Mouse (Mus musculus) mouse embryonic stem cell (cell line): ENCODE measurements around the gene Stam.

Source experiments
- in situ Hi-C, 2 experiments: fragments of 300-500 bp; cut with MboI; formaldehyde crosslinking; loops; 1 replicate in 1 of 2; 3 replicates in 1 of 2; pipeline ENCODE4 v1.14.3; 2019 to 2020; ENCODE audit warnings: low sequenced_read_pairs in 2 of 2, low pct_unique_long_range_greater_than_20kb in 1 of 2, mixed read lengths in 1 of 2; ENCODE audit not compliant: unreplicated experiment in 1 of 2

The Stam gene

GRCm38 (mm10) chr2:14073362-14074220, at the start of gene Stam:
TSS of gene Stam (plus strand) at chr2:14074098.
- in situ Hi-C loops = loop anchor here in 1 of 2 experiments (25.0 kb wide), 1 partner anchor 214 kb away; no protein-coding TSS in a partner anchor

GRCm38 (mm10) chr2:14041249-14041648, 32.6 kb upstream of the Stam start:
- in situ Hi-C loops = loop anchor here in 1 of 2 experiments (10.0 kb wide), 1 partner anchor 254 kb away; no protein-coding TSS in a partner anchor

GRCm38 (mm10) chr2:14043011-14043410, 30.9 kb upstream of the Stam start:
- in situ Hi-C loops = loop anchor here in 1 of 2 experiments (10.0 kb wide), 1 partner anchor 252 kb away; no protein-coding TSS in a partner anchor

- in situ Hi-C loops = loop anchor here in 1 of 2 experiments (10.0 kb wide), 1 partner anchor 251 kb away; no protein-coding TSS in a partner anchor
These were observed 30.2 kb upstream of the Stam start for GRCm38 (mm10) chr2:14043577-14044170.

GRCm38 (mm10) chr2:14048381-14048780, 25.5 kb upstream of the Stam start:
- in situ Hi-C loops = loop anchor here in 1 of 2 experiments (10.0 kb wide), 1 partner anchor 246 kb away; no protein-coding TSS in a partner anchor

- in situ Hi-C loops = loop anchor here in 1 of 2 experiments (10.0 kb wide), 1 partner anchor 246 kb away; no protein-coding TSS in a partner anchor
These were observed 25.1 kb upstream of the Stam start for GRCm38 (mm10) chr2:14048808-14049207.

- in situ Hi-C loops = loop anchor here in 1 of 2 experiments (25.0 kb wide), 1 partner anchor 234 kb away; no protein-coding TSS in a partner anchor
These were observed 20.3 kb upstream of the Stam start for GRCm38 (mm10) chr2:14053618-14054017.

- in situ Hi-C loops = loop anchor here in 1 of 2 experiments (25.0 kb wide), 1 partner anchor 233 kb away; no protein-coding TSS in a partner anchor
These were observed 19.7 kb upstream of the Stam start for GRCm38 (mm10) chr2:14054163-14054562.

GRCm38 (mm10) chr2:14054716-14055115, 19.2 kb upstream of the Stam start:
- in situ Hi-C loops = loop anchor here in 1 of 2 experiments (25.0 kb wide), 1 partner anchor 233 kb away; no protein-coding TSS in a partner anchor

GRCm38 (mm10) chr2:14055168-14055565, 18.7 kb upstream of the Stam start:
- in situ Hi-C loops = loop anchor here in 1 of 2 experiments (25.0 kb wide), 1 partner anchor 232 kb away; no protein-coding TSS in a partner anchor

GRCm38 (mm10) chr2:14055566-14056331, 18.1 kb upstream of the Stam start, which contains the start of gene Hacd1:
TSS of gene Hacd1 (minus strand) at chr2:14056135.
- in situ Hi-C loops = loop anchor here in 1 of 2 experiments (25.0 kb wide), 1 partner anchor 232 kb away; no protein-coding TSS in a partner anchor

- in situ Hi-C loops = loop anchor here in 1 of 2 experiments (25.0 kb wide), 1 partner anchor 221 kb away; no protein-coding TSS in a partner anchor
These were observed 7.9 kb upstream of the Stam start for GRCm38 (mm10) chr2:14065704-14066650.

- in situ Hi-C loops = loop anchor here in 1 of 2 experiments (25.0 kb wide), 1 partner anchor 218 kb away; no protein-coding TSS in a partner anchor
These were observed 4.9 kb upstream of the Stam start for GRCm38 (mm10) chr2:14069027-14069426.

- in situ Hi-C loops = loop anchor here in 1 of 2 experiments (25.0 kb wide), 1 partner anchor 217 kb away; no protein-coding TSS in a partner anchor
These were observed 3.4 kb upstream of the Stam start for GRCm38 (mm10) chr2:14070466-14070865.

GRCm38 (mm10) chr2:14073008-14073361, 913 bp upstream of the Stam start:
- in situ Hi-C loops = loop anchor here in 1 of 2 experiments (25.0 kb wide), 1 partner anchor 214 kb away; no protein-coding TSS in a partner anchor

GRCm38 (mm10) chr2:14074221-14074901, 463 bp downstream of the Stam start:
- in situ Hi-C loops = loop anchor here in 1 of 2 experiments (25.0 kb wide), 1 partner anchor 213 kb away; no protein-coding TSS in a partner anchor
